Mouse (Mus musculus) cerebellum, adult 2 months (tissue): Measurements from ENCODE around the gene Abhd12.

ENCODE experiments used
- CTCF ChIP-seq: fragments of 200-500 bp; IDR thresholded peaks from 2 replicates; pipeline ENCODE4 v1.5.1; 2011; ENCODE audit warnings: low read depth, mild to moderate bottlenecking, control low read depth, low read length, moderate library complexity, borderline replicate concordance; ENCODE audit not compliant: insufficient read depth
- POLR2A ChIP-seq: fragments of 200-500 bp; IDR thresholded peaks from 2 replicates; pipeline ENCODE4 v1.6.1; 2011; ENCODE audit warnings: low read length, control low read depth, borderline replicate concordance; ENCODE audit not compliant: insufficient read depth

GRCm38 (mm10) chr2:150915786-150916185 is 11.2 kb upstream of the Abhd12 start:
- TF ChIP-seq CTCF (no peak), POLR2A (no peak)
